Mouse (Mus musculus) lung, postnatal 0 days (tissue): ENCODE data around the gene Kmt2c.

ENCODE experiments used
- CTCF ChIP-seq: IDR thresholded peaks from 2 replicates; pipeline ENCODE4 v1.5.1; 2016; ENCODE audit warnings: antibody characterized with exemption, mild to moderate bottlenecking
- EP300 ChIP-seq: IDR thresholded peaks from 2 replicates; pipeline ENCODE4 v1.6.1; 2016; ENCODE audit warnings: antibody characterized with exemption, mild to moderate bottlenecking, control low read depth

GRCm38 (mm10) chr5:25526926-25527325, 28.3 kb upstream of the Kmt2c start:
- TF ChIP-seq CTCF (no peak), EP300 (no peak)
